Mouse (Mus musculus) heart, postnatal 0 days (tissue): Measurements from ENCODE around the gene Mif4gd.

Source experiments
- CTCF ChIP-seq: IDR thresholded peaks from 2 replicates; pipeline ENCODE4 v1.5.1; 2016; ENCODE audit warnings: antibody characterized with exemption, control low read depth, low read depth
- EP300 ChIP-seq: IDR thresholded peaks from 2 replicates; pipeline ENCODE4 v1.6.1; 2016; ENCODE audit warnings: antibody characterized with exemption, low read depth

DNA sequence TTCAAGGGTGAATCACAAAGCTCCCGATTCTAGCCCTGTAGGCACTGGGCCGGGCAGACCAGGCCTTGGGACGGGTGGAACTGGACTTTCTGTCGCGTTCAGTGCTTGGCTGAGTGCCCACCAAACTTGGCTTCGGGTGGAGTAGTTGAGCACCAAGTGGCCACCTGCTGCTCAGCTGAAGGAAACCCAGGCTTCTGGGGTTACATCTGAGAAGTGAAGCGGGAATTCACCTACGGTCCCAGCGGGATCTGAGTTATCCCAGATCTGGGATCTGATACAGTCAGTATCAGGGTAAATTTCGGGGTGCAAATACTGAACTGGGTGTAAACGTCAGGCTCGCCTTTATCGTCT, 735 bp downstream of the Mif4gd start:
- TF ChIP-seq CTCF (0 out of 2 replicates have a peak, but pooled peaks have one; percentile 12), EP300 (no peak)
